ENCODE assay signal across 21 mouse cellular contexts in the genomic region with DNA sequence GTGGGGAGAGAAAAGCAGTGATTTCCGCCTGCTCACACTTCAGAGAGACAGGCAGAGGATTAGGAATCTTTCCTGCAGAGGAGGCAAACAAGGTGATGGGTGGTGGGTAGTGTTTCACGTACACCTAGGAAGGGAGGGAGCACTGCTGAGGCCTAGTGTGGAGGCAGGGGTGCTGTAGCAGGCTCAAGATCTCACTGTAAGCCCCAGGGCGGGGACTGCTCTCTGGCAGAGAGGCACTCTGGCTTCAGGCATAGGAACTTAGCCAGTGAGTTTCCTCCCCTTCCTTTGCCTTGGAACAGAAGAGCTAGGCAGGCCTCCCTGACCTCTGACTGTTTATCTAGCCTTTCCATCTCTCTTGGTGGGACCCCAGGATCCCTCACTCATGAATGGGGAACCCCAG.
"Had no signal": no experiment of that assay in that cellular context is flagged by ENCODE, and none has a peak within 500 bp of the region (broad histone marks: within the 10 kb centered on the region; RNA-seq: fewer than 3 reads in every experiment).

No protein-coding gene starts in this region.

- ATAC-seq: inflammation-experienced regulatory T-cells, adult 6 months; intestine, embryonic 16.5 days; liver, embryonic 12.5 days; midbrain, embryonic 15.5 days had no signal

- H3K9me3 ChIP-seq: limb, embryonic 10.5 days; limb, embryonic 13.5 days; liver, embryonic 12.5 days; liver, embryonic 15.5 days; midbrain, embryonic 12.5 days; midbrain, embryonic 15.5 days; neural tube, embryonic 13.5 days had no signal

- H3K27me3 ChIP-seq: limb, embryonic 13.5 days; midbrain, embryonic 12.5 days; midbrain, embryonic 15.5 days; neural tube, embryonic 13.5 days had no signal

- H3K4me2 ChIP-seq: limb, embryonic 13.5 days; liver, embryonic 12.5 days; liver, embryonic 15.5 days; lung, embryonic 14.5 days; midbrain, embryonic 12.5 days; midbrain, embryonic 15.5 days; neural tube, embryonic 13.5 days had no signal

- H3K9ac ChIP-seq: limb, embryonic 13.5 days; liver, embryonic 12.5 days; liver, embryonic 15.5 days; lung, embryonic 14.5 days; midbrain, embryonic 12.5 days; midbrain, embryonic 15.5 days; neural tube, embryonic 13.5 days had no signal

- H3K4me1 ChIP-seq: limb, embryonic 13.5 days; midbrain, embryonic 12.5 days; midbrain, embryonic 15.5 days; neural tube, embryonic 13.5 days had no signal

- H3K4me3 ChIP-seq: limb, embryonic 10.5 days; limb, embryonic 13.5 days; liver, embryonic 12.5 days; liver, embryonic 15.5 days; midbrain, embryonic 12.5 days; midbrain, embryonic 15.5 days; myocyte; neural tube, embryonic 13.5 days had no signal

- DNase-seq: kidney, adult 18-20 months; kidney, adult 9 months; kidney, postnatal 14 days; kidney, postnatal 4 days; liver; lung, embryonic 14.5 days; retina, postnatal 1 day; right cerebral cortex, postnatal 25 days; thymus, adult 2 months; thymus, postnatal 14 days; thymus, postnatal 4 days had no signal

- H3K36me3 ChIP-seq: limb, embryonic 10.5 days; limb, embryonic 13.5 days; liver, embryonic 12.5 days; liver, embryonic 15.5 days; midbrain, embryonic 12.5 days; midbrain, embryonic 15.5 days; neural tube, embryonic 13.5 days had no signal

- H3K27ac ChIP-seq: limb, embryonic 10.5 days; limb, embryonic 13.5 days; liver, embryonic 12.5 days; liver, embryonic 15.5 days; midbrain, embryonic 12.5 days; midbrain, embryonic 15.5 days; neural tube, embryonic 13.5 days had no signal
